Mouse (Mus musculus) olfactory bulb, adult 2 months (tissue): Measurements from ENCODE around the gene Ptger4.

Experiments used
- CTCF ChIP-seq: fragments of 200-500 bp; IDR thresholded peaks from 2 replicates; pipeline ENCODE4 v1.5.1; 2012; ENCODE audit warnings: low read depth, mild to moderate bottlenecking, low read length, moderate library complexity; ENCODE audit not compliant: insufficient read depth
- POLR2A ChIP-seq: fragments of 200-500 bp; IDR thresholded peaks from 2 replicates; pipeline ENCODE4 v1.6.1; 2012; ENCODE audit warnings: mild to moderate bottlenecking, low read depth, low read length, moderate library complexity; ENCODE audit not compliant: insufficient read depth

DNA sequence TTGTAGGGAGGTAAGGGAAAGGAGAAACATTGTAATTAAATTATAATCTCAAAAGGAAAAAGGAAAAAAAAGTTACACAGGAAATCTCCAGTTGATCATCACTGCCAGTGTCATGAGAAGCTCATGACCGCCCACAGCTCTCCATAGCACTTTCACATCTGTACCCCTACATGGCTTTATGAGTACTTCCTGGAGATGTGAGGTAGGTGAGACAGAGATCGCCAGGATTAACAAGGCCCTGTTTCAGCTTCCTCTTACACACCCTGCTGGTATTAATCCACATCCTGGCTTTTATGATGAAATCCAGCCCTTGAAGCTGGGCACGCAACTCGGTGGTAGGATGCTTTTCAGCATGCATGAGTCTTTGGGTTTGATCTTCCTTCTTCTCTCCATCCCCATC lies 6.2 kb upstream of the Ptger4 start:
- no peak for TF ChIP-seq POLR2A
- TF ChIP-seq CTCF = no peak
